Mouse (Mus musculus): ENCODE results near the gene Pkp2.

DNA sequence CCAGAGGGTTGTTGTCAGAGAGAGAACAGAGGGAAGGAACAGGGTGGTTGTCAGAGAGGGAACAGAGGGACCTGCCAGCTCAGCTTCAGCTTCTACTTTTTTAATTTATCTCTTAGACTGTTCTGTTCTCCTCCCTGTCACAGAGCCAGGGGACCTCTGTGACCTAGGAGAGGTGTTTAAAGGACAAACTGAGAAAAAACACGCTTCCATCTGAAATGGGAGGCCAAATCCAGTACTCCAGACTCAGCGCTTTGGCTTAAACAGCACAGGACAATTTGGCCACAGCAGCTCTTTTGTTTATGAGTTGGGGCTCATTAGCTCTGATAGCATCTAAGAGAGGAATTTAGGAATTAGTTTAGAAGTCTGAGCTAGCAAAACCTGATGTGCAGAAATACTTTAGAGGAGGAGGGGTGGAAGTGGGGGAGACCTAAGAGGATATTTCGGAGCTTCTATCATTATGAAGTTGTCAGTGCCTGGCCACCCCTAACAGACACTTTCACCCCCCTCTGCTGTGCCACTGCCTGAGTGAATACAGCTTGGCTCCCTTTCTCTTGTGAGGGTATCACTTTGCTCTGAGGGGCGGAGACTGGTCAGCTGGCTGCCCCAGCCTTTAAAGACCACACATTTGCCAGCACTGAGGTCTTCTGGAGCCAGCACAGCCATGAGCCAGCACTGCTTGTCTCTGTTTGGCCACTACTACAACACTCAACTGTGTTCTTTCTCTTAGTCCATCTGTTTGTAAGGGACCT is 40.4 kb downstream of the Pkp2 start:
- TF ChIP-seq CTCF (IDR thresholded peaks at IDR 0.05; ENCODE audit: extremely low read depth, insufficient read depth, insufficient read length, insufficient replicate concordance), result no peak
- no peak for TF ChIP-seq POLR2A (IDR thresholded peaks at IDR 0.05; ENCODE audit: low read depth, low read length)
